Mouse (Mus musculus): Measurements from ENCODE around the gene Trappc2l.

DNA sequence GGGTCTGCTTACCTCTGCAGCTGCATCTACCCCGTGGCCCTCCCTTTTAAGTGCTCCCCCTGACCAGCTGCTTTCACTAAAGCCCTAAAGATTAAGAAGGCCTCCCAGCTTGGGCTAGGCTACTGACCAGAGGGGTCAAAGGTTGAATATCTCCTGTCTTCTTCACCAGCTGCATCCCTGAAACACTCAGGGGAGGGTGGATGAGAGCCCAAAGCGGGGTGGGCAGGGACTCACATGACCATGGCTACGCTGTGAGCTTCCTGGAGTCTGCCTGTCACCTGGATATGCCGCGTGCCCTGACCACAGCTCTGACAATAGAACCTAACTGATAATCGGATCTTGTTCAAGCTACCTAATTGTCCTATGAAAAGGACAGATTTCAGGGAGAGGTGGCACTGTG is 11.3 kb downstream of the Trappc2l start, which contains the start of gene Pabpn1l:
- TF ChIP-seq POLR2AphosphoS5 (IDR thresholded peaks at IDR 0.05; ENCODE audit: insufficient replicate concordance, low read depth, low read length): no peak
- TF ChIP-seq CTCF (IDR thresholded peaks at IDR 0.05; ENCODE audit: low read depth, low read length): no peak
- TF ChIP-seq GATA1 (IDR thresholded peaks at IDR 0.05; ENCODE audit: borderline replicate concordance, low read length): no peak
- no peak for TF ChIP-seq TAL1 (conservative IDR thresholded peaks at IDR 0.05; ENCODE audit: low read depth, low read length)

Data from G1E (cell line).